Mouse (Mus musculus) C2C12 (cell line): Measurements from ENCODE around the gene Stard3.

Source experiments
- CTCF ChIP-seq: IDR thresholded peaks from one replicate; pipeline ENCODE4 v1.5.1; 2011; ENCODE audit not compliant: control insufficient read depth, insufficient read depth, insufficient read length
- MYOG ChIP-seq: IDR thresholded peaks from one replicate; pipeline ENCODE4 v1.6.1; 2011; ENCODE audit not compliant: control insufficient read depth, insufficient read length; ENCODE audit errors: extremely low read depth

DNA sequence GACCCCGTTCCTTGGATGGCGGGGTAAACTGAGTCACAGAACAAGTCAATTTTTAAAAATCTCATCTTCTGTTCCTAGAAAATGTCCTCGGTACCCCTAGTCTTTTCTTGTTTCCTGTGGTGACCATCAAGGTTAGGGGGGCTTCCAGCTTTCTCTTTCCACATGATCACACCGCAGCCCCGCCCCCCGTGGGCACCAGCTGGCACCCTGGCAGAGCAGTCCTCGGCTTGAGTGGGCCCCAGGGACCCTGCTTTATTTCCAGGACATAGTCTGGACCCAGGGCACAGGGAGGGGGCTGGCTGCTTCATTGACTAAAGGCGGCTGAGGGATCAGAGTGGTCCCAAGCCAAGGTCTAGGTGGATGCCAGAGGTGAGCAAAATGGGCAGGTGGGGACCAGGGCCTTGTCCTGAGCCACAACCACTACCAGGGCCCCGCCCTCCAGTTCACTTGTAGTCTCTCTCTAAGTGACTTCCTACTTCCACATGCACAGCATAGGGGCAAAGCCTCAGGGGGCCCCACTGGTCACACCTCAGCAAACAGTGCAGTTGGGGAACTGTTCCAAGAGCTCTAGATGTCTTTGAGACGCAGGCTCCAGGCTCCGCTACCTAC is 18.4 kb upstream of the Stard3 start:
- TF ChIP-seq MYOG, result no peak
- TF ChIP-seq CTCF, result no peak
